Mouse (Mus musculus) CD4-positive, CD25-positive, alpha-beta regulatory T cell, adult 2 months (primary cell): Measurements from ENCODE around the gene Nccrp1.
"Not testable (repeated sequence)": the region's sequence is repeated elsewhere in the genome, so short reads cannot be mapped to it uniquely, and the experiment has no call there.

Experiments used
- DNase-seq: peaks from one replicate; pipeline ENCODE4 v3.0.0-alpha.2; 2012; ENCODE audit warnings: low read depth, low spot score

The Nccrp1 gene

DNA sequence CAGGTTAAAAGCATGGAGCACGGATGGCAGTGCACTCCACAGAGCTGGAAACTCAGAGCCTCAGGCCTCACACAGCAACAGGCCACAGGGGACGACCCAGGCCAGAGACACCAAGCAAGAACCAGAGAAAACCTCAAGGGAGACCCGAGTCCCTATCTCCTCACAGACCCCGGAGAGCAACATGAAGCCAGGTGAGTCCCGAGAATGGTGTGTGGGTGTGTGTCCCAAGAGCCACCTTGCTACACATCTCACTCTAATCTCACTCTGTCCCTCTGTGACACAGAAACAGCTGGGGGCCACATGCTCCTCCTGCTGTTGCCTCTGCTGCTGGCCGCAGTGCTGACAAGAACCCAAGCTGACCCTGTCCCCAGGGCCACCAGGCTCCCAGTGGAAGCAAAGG, 24.5 kb downstream of the Nccrp1 start, which contains the start of gene Ifnl3:
Gene Ifnl3, plus strand, starts transcription at position 301 of the 400 bp plus-strand sequence.
- not testable (repeated sequence) for DNase-seq

DNA sequence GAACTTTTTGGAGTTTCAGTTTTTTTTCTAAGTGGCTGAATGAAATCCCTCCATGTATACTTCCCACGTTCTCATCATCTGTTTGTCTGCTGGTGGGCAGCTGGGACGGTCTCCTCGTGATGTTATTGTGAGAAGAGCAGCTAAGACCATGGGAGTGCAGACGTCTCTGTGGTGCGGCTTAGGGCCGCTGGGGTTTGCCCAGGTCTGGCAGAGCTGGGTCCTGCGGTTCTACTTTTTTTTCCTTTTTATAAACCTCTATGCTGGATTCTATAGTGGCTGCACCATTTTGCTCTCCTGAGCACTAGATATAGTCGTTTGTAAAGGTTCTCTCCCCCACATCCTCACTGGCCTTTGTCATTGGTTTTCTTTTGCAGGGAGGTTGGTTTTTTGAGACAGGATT, 35.6 kb downstream of the Nccrp1 start:
- no peak for DNase-seq

DNA sequence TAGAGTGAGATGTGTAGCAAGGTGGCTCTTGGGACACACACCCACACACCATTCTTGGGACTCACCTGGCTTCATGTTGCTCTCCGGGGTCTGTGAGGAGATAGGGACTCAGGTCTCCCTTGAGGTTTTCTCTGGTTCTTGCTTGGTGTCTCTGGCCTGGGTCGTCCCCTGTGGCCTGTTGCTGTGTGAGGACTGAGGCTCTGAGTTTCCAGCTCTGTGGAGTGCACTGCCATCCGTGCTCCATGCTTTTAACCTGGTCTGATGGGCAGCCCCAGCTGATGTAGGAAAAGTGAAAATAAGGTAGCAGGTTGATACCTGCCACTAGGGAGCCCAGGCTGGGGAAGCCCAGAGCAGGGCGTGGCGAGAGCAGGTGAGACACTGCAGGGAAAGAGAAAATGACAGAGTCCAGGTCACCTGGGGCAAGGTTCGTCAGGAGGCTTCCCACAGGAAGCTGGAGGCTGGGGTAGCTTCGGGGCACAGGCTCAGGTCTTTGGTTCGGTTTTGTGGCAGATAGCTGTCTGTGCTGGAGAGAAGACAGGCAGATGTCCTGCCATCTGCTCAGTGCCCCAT, 36.6 kb downstream of the Nccrp1 start, which contains the start of gene Ifnl2:
Gene Ifnl2, minus strand, starts transcription at position 51 of the 570 bp plus-strand sequence.
- not testable (repeated sequence) for DNase-seq

DNA sequence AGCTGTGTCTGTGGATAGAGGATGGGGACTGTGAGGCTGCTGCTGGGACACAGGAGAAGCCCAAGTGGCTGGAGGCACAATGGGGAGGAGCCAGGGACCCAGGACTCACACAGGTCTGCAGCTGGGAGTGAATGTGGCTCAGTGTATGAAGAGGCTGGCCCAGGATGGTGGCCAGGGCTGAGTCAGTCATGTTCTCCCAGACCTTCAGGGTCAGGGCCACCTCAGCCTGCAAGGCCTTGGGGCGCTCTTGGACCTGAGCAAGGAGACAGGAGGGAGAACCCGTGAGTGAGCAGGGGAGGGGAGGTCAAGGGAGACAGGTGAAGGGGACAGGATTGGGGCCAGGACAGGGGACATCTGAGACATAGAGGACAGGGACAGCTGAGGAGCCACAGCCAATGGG, 37.9 kb downstream of the Nccrp1 start:
- not testable (repeated sequence) for DNase-seq

DNA sequence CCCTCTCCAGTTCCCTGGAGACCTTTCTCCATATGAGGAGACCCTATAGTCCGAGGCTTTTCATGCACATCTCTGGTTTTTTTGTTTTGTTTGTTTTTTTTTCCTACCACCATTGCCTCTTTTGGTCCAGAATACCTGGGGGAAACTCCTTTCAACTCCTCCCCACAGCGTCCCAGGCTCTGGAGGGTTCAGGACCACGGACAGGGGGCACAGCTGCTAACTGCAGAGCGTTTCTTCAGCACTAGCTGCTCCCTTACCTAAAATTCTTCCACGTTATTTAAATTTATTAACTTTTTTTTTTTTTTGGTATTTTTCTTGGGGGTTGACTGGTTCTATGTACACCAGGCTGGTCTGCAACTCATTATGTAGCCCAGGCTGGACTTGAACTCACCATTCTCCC, 41.5 kb downstream of the Nccrp1 start:
- DNase-seq, result peak; percentile 11

DNA sequence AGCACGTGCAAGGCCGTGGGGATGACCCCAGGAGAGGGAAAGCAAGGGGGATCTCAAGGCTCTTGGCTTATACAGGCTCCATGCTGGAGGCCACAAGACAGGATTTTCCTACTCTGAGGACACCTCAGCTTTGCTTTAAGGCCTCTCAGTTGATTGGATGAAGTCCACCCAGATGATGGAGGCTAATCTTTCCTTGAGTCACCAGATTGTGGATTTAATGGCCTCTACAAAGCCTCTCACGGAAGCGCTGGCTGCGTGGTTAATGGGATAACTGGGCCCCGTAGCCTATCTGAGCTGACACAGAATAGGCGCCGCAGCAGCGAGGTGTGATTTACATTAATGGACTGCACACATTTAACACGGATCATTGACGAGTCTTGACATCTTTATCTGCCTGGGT, 51.6 kb downstream of the Nccrp1 start:
- no peak for DNase-seq
